Mouse (Mus musculus) cerebellum, adult 11 months (tissue): ENCODE measurements around the gene Mbl1.

Experiments
- DNase-seq: peaks from one replicate; pipeline ENCODE4 v3.0.0; 2022

Gene Mbl1

GRCm38 (mm10) chr14:41151220-41151898, at the start of gene Mbl1:
TSS of gene Mbl1 (plus strand) at chr14:41151458.
- DNase-seq, result no peak

GRCm38 (mm10) chr14:41102269-41102668, 49.0 kb upstream of the Mbl1 start:
- no peak for DNase-seq

- no peak for DNase-seq
These were observed 46.3 kb upstream of the Mbl1 start, which contains the start of gene Mat1a for GRCm38 (mm10) chr14:41104853-41105444. TSS of gene Mat1a (plus strand) at chr14:41105035.

- DNase-seq, result no peak
These were observed 40.1 kb upstream of the Mbl1 start for GRCm38 (mm10) chr14:41111031-41111668.

- no peak for DNase-seq
These were observed 38.3 kb upstream of the Mbl1 start for GRCm38 (mm10) chr14:41112944-41113343.

GRCm38 (mm10) chr14:41116271-41116670, 35.0 kb upstream of the Mbl1 start:
- no peak for DNase-seq

GRCm38 (mm10) chr14:41124683-41125082, 26.6 kb upstream of the Mbl1 start:
- DNase-seq, result no peak

- DNase-seq, result no peak
These were observed 23.3 kb upstream of the Mbl1 start for GRCm38 (mm10) chr14:41127997-41128396.

GRCm38 (mm10) chr14:41131540-41131939, 19.7 kb upstream of the Mbl1 start, which contains the start of gene Sftpa1:
TSS of gene Sftpa1 (plus strand) at chr14:41131782.
- DNase-seq, result no peak

- no peak for DNase-seq
These were observed 14.3 kb upstream of the Mbl1 start for GRCm38 (mm10) chr14:41137006-41137405.

GRCm38 (mm10) chr14:41140686-41141085, 10.6 kb upstream of the Mbl1 start:
- no peak for DNase-seq

- DNase-seq, result no peak
These were observed 5.2 kb upstream of the Mbl1 start for GRCm38 (mm10) chr14:41146035-41146434.

GRCm38 (mm10) chr14:41146922-41147321, 4.3 kb upstream of the Mbl1 start:
- no peak for DNase-seq

GRCm38 (mm10) chr14:41147356-41147755, 3.9 kb upstream of the Mbl1 start:
- no peak for DNase-seq

- no peak for DNase-seq
These were observed 8.8 kb downstream of the Mbl1 start for GRCm38 (mm10) chr14:41160076-41160475.

- no peak for DNase-seq
These were observed 9.5 kb downstream of the Mbl1 start for GRCm38 (mm10) chr14:41160743-41161142.

GRCm38 (mm10) chr14:41162663-41163062, 11.4 kb downstream of the Mbl1 start:
- no peak for DNase-seq

- no peak for DNase-seq
These were observed 16.0 kb downstream of the Mbl1 start for GRCm38 (mm10) chr14:41167278-41167677.

GRCm38 (mm10) chr14:41168567-41168966, 17.3 kb downstream of the Mbl1 start:
- no peak for DNase-seq

- DNase-seq, result no peak
These were observed 19.3 kb downstream of the Mbl1 start for GRCm38 (mm10) chr14:41170514-41170913.

GRCm38 (mm10) chr14:41174802-41175201, 23.5 kb downstream of the Mbl1 start:
- no peak for DNase-seq

- no peak for DNase-seq
These were observed 34.0 kb downstream of the Mbl1 start, which contains the start of gene Sftpd for GRCm38 (mm10) chr14:41185059-41185821. TSS of gene Sftpd (minus strand) at chr14:41185149.

- DNase-seq, result no peak
These were observed 38.2 kb downstream of the Mbl1 start for GRCm38 (mm10) chr14:41189496-41189895.
